Mouse (Mus musculus) layer of hippocampus, adult 18-20 months (tissue): Measurements from ENCODE around the gene Tmem251. TPM values are rescaled to one million over a fixed set of nuclear protein-coding genes. Genes with fewer than 3 reads are reported as not detected.

ENCODE experiments used
- DNase-seq, 2 experiments: peaks; one replicate each; pipeline ENCODE4 v3.0.0; 2022; ENCODE audit warnings: low spot score in 2 of 2
- long read RNA-seq: library from polyadenylated mRNA; stranded (forward); transcript quantifications from one replicate; pipeline ENCODE4 v2.0.0, GENCODE M21; 2021
- total RNA-seq, 2 experiments: library from RNA; stranded (reverse); gene quantifications; 2 replicates each; pipeline ENCODE4 v1.2.3; 2021

Tmem251 gene
- total RNA-seq = 1 to 10 TPM; 4.9 to 5.1 TPM
- long read RNA-seq, transcript Tmem251-201 (2 exons, 3,367 nt) = major isoform, 13 of 19 reads
- long read RNA-seq, partial matches to known transcripts = 0 of 19 reads
- long read RNA-seq, other reads (novel, unspliced or antisense) = 6 of 19 reads

DNA sequence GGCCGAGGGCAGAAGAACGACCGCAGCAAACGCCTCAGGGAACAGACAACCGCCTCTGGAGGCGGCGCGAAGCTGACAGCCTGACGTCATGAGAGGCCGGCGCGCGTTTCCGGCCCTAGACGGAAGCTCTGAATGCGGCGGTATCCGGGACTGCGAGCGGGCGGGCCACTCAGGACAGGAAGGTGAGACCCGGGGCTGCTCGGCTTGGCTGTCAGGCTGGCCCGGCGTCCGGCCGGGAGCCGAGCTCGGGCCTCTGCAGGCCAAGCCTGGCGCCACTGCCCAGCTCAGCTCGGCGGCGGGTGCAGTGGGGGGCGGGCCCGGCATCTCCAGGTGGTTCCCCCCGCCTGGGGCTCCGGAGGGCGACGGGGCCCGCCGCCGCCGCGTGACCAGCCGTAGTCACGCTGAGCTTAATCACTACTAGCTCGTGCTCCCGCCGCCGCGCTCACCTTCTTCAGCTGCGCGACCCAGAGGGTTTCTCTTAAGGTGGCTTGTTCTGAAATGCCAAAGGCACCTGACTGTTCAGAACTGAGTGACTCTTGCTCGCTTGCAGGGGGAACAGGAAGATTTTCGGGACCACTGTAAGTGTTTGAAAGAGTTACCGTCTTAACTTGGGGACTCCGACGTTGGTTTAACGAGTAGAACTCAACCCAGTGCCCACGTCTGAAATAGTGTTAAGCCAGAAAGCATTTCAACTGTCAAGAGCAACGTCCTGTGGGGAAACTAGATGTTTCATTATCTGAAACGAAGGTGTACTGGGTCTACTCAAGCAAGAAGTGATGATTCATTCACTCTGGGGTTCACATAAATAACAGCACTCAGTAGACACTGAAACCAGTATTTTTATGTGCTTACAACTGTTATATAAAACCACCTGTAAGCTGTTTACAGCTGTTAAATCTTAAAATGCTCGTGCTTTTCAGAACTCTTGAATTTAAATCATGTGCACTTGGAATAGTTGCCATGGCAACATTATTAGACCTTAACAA lies at the start of gene Tmem251, which contains the start of gene Moap1:
Gene Tmem251 (plus strand): TSS at position 174 of the 986 bp plus-strand sequence.
Gene Moap1 (minus strand): TSS at position 73 of the 986 bp plus-strand sequence.
- DNase-seq = peak; percentile 87 to 91

DNA sequence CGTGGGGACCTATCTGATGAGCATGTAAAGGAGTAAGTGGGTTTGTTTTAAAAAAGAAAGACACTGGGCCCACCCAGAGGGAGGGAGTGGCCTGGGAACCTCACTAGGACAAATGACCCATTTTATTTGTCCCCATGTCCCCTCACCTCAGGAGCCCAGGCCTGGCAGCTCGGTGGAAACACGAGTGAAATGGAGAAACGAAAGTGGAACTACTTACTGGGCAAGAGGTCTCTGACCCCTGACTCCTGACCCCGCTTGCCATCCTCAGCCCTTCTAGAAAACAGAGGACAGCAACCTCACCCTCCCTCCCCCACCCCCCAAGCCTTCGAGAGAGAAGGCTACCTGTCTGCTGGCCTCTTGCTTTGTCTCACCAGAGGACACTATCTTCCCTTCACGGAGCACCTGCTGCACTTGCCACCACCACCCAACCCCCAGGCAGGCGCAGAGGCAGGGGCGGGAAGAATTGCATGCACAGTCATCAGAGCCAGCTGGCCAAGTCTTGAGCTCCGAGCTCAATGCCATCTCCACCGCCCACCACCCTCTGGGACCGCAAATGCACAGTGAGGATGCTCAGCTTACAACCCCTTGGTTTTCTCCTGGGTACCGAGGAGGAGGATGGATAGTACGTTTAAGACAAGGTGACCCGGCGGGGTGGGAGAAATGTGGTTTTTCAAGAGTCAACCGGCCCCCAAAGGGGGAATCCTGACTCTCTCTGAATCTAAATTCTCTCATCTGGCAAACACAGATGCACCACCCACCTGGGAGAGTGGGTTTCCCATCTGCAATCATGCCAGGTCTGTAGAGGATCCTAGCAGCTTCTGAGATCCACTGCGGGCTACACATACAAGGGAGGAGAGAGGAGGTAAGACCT lies 48.0 kb upstream of the Tmem251 start:
- peak; percentile 81 to 93 for DNase-seq

- DNase-seq = no peak
Measured at GRCm38 (mm10) chr12:102696635-102697354, 46.8 kb upstream of the Tmem251 start.

DNA sequence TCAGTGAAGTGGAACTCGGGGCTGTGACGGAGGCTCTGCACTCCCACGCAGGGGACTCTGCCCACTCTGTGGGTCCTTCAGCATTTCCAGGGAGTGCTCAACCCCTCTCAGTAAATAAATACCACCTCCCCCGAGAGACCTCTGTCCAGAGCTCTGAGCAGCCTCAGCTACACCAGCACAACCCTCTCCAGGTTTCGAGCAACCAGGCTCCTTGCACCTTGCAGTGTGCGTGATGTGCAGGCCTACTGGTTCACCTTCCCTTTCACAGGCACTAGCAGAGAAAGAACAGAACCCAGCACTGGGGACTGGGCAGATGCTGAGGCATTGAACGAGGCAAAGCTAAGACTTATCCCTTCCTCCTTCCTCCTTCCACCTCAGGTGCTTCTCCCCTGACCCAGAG lies 46.2 kb upstream of the Tmem251 start:
- no peak for DNase-seq

GRCm38 (mm10) chr12:102698089-102698684 lies 45.4 kb upstream of the Tmem251 start:
- DNase-seq = no peak

DNA sequence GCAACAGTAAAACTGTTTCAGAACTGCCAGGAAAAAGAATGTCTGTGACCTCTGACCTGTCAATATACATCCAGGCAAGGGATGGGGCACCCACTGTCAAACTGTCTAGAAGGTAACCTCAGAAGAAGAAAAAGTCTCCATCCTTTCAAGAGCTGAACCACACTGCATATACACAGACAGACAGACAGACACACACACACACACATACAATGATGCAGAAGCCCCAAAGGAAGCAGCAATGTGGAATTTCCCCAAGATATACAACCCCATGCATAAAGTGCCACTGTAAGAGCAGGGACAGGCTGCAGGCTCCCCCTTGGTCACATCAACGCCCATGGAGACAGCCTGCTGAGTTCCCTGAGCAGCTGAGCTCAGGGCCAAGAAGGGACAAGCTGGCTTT lies 44.4 kb upstream of the Tmem251 start:
- DNase-seq = no peak

DNA sequence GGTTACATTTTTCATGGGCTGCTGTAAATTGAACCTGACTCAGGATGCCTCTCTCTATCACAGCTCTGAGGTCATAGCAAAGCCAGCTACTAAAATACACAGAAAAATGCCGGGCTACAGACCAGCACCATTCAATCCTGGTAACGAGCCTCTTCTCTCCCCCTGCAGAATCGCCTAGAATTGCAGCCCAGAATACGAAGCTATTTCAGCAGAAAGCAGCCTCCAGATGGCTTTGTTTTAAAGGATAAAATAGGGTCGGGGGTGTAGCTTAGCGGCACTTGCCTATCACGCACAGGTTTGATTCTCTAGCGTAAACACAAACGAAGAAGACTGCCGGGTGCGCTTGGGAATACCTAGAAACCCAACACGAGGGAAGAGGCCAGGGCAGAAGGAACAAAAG lies 43.1 kb upstream of the Tmem251 start:
- DNase-seq = peak in 1 of 2 experiments; percentile 50

DNA sequence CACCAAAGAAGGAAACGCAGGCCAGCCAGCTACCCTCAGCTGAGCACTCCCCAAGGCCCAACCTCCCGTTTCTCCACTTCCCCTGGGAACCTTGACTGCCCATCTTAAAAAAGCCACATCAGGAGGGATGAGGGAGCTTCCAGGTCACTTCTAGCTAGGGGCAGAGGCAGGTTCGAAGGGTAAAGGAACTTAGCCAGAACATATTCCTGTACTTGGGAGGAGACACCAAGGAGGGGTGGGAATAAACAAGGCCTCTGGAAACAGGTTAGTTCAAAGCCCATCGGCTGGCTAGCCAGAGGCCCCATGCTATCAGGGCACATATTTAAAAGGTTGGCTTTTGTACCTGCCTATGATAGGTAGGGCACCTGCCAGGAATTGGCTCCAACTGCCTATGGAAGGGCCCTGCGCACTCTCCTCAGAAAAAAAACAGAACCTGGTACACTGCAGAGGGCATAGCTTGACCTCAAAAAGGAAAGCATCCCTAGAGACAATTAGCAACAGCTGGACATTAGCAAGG lies 41.8 kb upstream of the Tmem251 start:
- no peak for DNase-seq

DNA sequence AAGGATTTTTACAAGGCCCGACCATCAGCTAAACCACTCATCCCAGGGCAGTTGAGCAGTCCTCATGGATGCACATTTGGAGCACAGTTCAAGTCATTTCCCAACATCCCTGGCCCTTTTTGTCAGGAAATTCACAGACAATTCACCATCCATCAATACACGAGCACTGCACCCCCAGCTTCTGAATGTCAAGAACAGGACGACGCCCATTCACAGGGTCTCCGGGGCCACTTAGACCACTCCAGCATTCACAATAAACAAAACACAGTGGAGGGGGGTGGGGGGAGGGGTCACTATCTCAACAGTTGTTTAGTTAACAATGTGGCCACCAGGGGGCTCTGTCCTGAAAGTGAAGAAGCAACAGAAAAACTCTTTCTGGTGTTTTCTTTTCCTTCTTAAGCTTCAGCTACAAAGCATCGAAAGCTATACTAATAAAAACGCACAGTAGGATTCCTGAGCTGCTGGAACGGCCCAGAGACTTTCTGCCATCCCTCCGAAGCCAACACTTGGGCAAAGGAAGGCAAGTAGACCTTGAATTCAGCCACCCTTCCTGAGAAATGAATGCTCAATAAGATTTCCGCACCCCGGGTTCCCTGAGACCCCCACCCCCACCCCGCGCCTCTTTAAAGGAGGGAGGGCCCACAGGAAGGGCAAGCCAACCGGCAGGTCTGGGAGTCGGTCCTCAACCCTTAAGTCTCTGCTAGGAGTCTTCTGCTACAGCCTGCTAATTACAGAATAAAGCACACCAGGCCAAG lies 41.0 kb upstream of the Tmem251 start:
- DNase-seq = peak in 1 of 2 experiments; percentile 88

DNA sequence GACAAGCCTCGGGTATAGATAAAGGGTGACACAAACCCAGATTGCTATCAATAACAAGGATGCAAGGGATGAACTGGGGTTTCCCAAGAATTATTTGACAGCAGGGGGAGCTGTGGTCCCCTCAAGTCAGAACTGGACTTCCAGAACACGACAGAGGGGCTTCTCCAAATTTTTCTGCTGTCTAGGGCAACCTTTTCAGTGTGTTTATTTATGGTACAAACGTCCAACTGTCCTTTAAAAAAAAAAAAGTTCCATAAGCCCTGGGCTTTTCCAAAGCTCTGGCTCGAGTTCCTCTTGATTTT lies 40.5 kb upstream of the Tmem251 start:
- peak in 1 of 2 experiments; percentile 73 for DNase-seq

DNA sequence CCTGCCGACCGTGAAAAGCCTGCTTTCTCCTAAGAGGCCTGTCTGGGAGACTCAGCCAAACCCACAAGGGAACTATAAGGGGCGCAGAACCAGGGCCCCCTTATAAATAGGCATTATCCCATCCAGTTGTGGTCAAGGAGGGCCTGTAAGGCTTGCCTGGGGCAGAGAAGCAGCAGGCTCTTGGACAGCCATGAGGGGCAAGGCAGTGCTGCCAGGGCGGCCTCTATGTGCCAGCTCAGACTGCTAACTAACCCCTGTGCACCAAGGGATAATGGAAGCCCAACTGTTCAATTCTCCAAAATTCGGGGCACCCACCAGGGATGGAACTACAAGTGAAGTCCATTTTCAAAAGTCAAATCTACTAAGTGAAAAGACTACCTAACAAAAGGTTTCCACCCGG lies 40.1 kb upstream of the Tmem251 start:
- DNase-seq = peak in 1 of 2 experiments; percentile 47

DNA sequence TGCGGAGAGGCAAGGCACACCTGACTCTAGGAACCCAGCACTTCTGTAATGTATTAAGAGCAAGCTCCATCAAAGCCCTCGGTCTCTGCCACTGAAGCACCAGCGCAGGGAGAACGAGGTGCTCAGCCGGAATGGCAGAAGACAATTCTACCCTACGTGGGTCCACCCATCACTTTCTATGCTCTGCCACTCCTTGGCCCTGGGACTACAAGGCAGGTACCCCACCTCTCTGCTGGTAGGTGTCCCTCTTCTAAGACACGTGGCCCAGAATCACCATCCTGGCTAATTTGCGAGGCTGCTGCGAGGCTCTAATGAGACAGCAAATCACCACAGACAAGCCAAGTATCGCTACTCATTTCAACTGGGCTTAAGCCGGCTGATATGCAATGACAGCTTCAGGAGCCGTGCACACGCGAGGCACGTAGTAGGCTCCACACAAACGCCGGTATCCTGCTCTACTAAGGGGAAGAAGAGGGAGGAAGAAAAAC lies 39.6 kb upstream of the Tmem251 start:
- no peak for DNase-seq

DNA sequence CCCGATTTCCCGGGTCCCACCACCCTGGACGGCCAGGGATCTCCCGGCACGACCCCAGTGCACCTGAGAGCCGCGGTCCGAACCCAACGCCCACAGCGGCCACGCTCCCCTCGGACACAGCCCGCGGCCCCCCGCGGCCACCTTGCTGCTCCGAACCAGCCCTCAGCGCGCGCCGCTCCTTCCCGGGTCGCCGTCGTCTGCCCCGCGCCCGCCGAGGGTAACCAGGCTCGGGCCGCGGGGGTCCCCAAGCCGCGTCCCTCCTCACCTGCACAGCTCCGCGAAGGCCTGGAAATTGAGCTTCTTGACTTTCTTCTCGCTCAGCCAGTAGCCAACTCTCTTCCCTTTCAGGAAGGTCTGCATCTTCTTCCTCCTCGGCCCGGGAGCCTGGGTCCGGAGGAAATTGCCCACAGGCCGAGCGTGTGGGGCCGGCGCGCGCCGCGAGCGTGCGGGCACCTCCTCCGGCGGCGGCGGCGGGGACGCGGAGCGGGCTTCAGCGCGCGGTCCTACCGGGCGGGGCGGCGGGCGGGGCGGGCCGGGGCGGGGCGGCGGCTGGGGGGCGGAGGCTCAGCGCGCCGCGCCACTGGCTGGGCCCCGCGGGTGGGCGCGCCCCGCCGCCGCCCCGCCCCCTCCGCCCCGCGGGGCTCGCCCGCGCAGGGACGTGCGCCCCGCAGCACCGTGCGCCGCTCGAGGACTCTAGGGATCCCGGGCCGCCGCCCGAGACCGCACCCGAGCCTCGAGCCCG lies 38.9 kb upstream of the Tmem251 start, which contains the start of gene Itpk1:
Gene Itpk1 (minus strand): TSS at position 474 of the 742 bp plus-strand sequence.
- DNase-seq = peak; percentile 50 to 51

- DNase-seq = peak; percentile 84 to 92
Measured at GRCm38 (mm10) chr12:102705216-102705871, 38.2 kb upstream of the Tmem251 start.

GRCm38 (mm10) chr12:102705906-102706640 lies 37.5 kb upstream of the Tmem251 start:
- no peak for DNase-seq

GRCm38 (mm10) chr12:102706833-102707463 lies 36.6 kb upstream of the Tmem251 start:
- no peak for DNase-seq

DNA sequence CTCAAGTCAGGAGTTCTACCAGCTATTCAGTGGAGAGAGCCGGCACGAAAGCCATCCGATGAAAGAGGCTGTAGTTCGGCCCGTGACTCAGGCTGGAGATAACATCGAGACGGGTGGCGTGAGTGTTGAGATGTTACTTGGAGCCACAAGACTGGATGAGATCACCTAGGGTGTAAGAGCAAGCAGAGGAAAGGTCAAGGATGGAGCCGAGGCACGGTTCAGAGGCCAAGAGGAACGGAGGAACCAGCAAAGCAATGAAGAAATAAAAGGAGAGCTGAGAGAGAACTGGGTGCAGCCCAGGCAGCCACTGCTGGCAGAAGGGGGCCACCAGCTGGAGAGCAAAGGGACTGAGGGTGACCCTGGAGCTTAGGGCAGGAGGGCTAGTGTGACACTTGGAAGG lies 35.3 kb upstream of the Tmem251 start:
- DNase-seq = no peak
